Mouse (Mus musculus) MEL (cell line): Measurements from ENCODE around the gene Ube2g1.

ENCODE experiments used
- BHLHE40 ChIP-seq: IDR thresholded peaks from 2 replicates; pipeline ENCODE4 v1.6.1; 2012; ENCODE audit warnings: low read depth, mild to moderate bottlenecking, inconsistent platforms, low read length, improper control_type of control experiment, borderline replicate concordance
- CHD1 ChIP-seq: IDR thresholded peaks from 2 replicates; pipeline ENCODE4 v1.6.1; 2012; ENCODE audit warnings: low read depth, mild to moderate bottlenecking, inconsistent platforms, low read length, improper control_type of control experiment
- CHD2 ChIP-seq: IDR thresholded peaks from 2 replicates; pipeline ENCODE4 v1.6.1; 2011; ENCODE audit warnings: low read length, improper control_type of control experiment
- CTCF ChIP-seq, 3 experiments: IDR thresholded peaks in 2 of 3; conservative IDR thresholded peaks in 1 of 3; 2 replicates each; pipeline ENCODE4 v1.5.1; 2011 to 2012; ENCODE audit warnings: low read length in 3 of 3, low read depth in 2 of 3, mild to moderate bottlenecking in 2 of 3, improper control_type of control experiment in 1 of 3, inconsistent platforms in 1 of 3, mixed read lengths in 1 of 3, moderate library complexity in 1 of 3; ENCODE audit not compliant: control insufficient read depth in 1 of 3, insufficient read depth in 1 of 3, poor library complexity in 1 of 3, severe bottlenecking in 1 of 3
- KAT2A ChIP-seq: conservative IDR thresholded peaks from 2 replicates; pipeline ENCODE4 v1.6.1; 2012; ENCODE audit warnings: low read depth, low read length, improper control_type of control experiment, inconsistent platforms
- MAX ChIP-seq: IDR thresholded peaks from 2 replicates; pipeline ENCODE4 v1.6.1; 2011; ENCODE audit warnings: low read length, improper control_type of control experiment
- MEF2A ChIP-seq: IDR thresholded peaks from 2 replicates; pipeline ENCODE4 v1.6.1; 2014; ENCODE audit warnings: low read depth, mild to moderate bottlenecking, inconsistent platforms, low read length, improper control_type of control experiment; ENCODE audit not compliant: poor library complexity, insufficient replicate concordance, severe bottlenecking; ENCODE audit errors: extremely low read depth
- MXI1 ChIP-seq: IDR thresholded peaks from 2 replicates; pipeline ENCODE4 v1.6.1; 2011; ENCODE audit warnings: mild to moderate bottlenecking, low read depth, low read length, improper control_type of control experiment
- POLR2A ChIP-seq, 2 experiments: IDR thresholded peaks; 2 replicates each; pipeline ENCODE4 v1.6.1; 2011 to 2012; ENCODE audit warnings: low read length in 2 of 2, mild to moderate bottlenecking in 2 of 2, control low read depth in 1 of 2, improper control_type of control experiment in 1 of 2, low read depth in 1 of 2, moderate library complexity in 1 of 2; ENCODE audit not compliant: control insufficient read depth in 1 of 2, insufficient read depth in 1 of 2, poor library complexity in 1 of 2
- SMC3 ChIP-seq: IDR thresholded peaks from 2 replicates; pipeline ENCODE4 v1.6.1; 2011; ENCODE audit warnings: low read depth, low read length, improper control_type of control experiment
- TCF12 ChIP-seq: IDR thresholded peaks from 2 replicates; pipeline ENCODE4 v1.6.1; 2014; ENCODE audit warnings: low read depth, mild to moderate bottlenecking, inconsistent platforms, low read length, improper control_type of control experiment, moderate library complexity
- ZKSCAN1 ChIP-seq: IDR thresholded peaks from 2 replicates; pipeline ENCODE4 v1.6.1; 2012; ENCODE audit warnings: low read depth, mild to moderate bottlenecking, inconsistent platforms, low read length, improper control_type of control experiment, moderate library complexity

GRCm38 (mm10) chr11:72686697-72687096, 79.6 kb downstream of the Ube2g1 start:
- TF ChIP-seq TCF12 (peak; percentile 93), CTCF (IDR thresholded peaks at IDR 0.05 in 2 of 3, conservative IDR thresholded peaks at IDR 0.05 in 1 of 3; ENCODE audit: control insufficient read depth in 1 of 3, insufficient read depth in 1 of 3, low read depth in 2 of 3, low read length in 3 of 3, poor library complexity in 1 of 3, severe bottlenecking in 1 of 3) (no peak), MAX (no peak), ZKSCAN1 (no peak), BHLHE40 (no peak), CHD2 (no peak), MXI1 (no peak), MEF2A (no peak), KAT2A (no peak), SMC3 (no peak), POLR2A (IDR thresholded peaks at IDR 0.05; ENCODE audit: control insufficient read depth in 1 of 2, insufficient read depth in 1 of 2, low read depth in 1 of 2, low read length in 2 of 2, poor library complexity in 1 of 2) (no peak), CHD1 (no peak)
